Mouse (Mus musculus): Measurements from ENCODE around the gene Fezf2.

The Fezf2 gene

DNA sequence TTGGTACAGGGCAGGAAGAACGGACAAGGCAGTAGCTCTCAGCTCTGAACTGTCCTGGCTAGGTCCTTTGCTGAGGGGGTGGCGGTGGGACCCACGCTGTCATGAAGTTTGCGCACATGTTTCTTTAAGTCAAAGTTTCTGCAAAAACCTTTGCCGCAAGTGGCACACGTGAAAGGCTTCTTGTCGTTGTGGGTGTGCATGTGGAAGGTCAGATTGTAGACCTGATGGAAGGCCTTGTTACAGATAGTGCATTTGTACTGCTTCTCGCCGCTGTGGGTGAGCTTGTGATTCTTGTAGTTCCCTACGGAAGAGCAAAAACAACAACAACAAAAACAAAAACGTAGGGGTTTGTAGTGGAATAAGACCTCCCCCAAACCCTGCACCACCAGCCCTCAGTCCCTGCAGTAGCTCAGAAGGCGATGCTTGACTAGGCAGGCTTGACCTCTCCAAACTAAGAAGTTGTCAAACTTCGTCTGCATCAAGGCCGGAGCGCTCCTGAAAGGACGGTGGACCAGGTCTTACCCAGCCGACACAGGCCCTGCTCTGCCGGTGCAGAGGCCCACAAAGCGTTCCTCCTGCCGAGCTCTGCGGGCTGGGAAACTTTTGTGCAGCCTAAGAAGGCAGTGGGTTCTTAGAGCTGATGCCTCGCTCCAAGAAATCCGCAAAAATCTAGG, 5.4 kb downstream of the Fezf2 start:
- 37% methylated on average over 23 of the region's 23 CpGs for WGBS

- WGBS, result 45% methylated on average over 24 of the region's 24 CpGs
Observed at GRCm38 (mm10) chr14:12341789-12342457, 6.1 kb downstream of the Fezf2 start.

DNA sequence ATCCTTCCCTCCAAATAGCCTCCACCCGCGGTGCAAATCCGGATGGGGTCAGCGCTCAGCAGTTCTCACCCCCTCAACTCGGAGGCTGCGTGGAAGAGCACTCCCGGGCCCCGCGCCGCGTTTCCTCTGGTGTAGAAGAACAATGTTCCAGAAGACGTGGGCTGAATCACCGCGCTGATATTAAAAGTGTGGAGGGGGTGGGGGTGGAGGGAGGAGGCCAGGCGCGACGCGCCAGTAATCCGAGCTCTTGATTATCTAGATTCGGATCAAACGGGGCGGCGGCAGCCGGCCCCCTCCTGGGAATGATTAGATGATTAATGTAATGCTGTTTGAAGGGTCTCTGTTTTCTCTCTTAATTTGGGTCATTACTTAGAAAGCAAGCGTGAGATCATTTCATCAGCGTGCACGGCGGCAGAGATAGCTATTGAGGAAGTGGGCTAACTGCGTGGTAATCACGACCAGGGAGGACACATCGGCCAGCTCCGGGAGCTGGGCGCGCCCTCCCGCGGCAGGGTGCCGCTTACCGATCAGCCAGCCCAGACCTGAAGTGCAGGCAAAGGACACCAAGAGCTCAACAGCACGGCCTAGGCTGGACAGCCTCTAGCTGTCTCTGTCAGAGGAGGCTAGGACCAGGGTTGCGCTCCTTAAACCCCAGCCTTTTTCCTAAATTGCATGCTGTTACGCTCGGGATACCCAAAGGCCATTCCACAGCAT, 6.8 kb downstream of the Fezf2 start:
- 6% methylated on average over 42 of the region's 42 CpGs for WGBS

DNA sequence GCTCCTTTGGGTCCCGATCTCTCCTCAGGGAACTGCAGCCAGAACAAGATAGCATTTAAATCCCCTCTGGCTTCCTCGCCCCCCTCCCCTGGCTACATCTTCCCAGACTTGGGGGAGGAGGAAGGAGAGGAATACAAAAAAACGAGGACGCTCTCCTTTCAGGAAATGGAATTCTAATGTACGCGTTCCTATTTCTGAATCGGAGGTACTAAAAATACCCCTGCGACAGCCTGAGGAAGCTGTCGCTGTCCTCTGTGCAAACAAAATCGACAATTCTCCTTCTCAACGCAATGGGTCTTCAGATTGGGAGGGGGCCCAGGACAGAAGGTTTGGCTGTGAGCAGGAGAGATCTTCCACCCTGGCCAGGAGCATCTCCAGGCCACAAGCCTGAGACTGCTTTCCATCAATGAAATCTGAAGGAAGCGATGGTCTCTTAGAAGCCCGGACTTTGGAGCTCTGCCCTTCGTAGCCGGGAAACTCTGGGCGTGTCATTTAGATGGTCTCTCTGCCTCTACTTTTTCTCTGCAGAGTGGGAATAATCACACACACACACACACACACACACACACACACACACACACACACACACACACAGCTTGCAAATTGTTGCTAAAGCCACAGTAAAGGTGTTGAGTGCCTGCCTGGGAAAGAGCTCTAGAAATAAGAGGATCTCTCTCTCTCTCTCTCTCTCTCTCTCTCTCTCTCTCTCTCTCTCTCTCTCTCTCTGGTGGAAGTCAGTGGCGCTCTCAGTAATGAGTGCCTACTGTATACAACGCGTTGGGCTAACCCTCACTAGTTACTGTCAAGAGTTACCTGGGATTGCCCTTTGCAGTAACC, 7.5 kb downstream of the Fezf2 start:
- WGBS, result 8% methylated on average over 19 of the region's 19 CpGs

GRCm38 (mm10) chr14:12338811-12339565, 9.0 kb downstream of the Fezf2 start:
- WGBS, result 14% methylated on average over 10 of the region's 10 CpGs

DNA sequence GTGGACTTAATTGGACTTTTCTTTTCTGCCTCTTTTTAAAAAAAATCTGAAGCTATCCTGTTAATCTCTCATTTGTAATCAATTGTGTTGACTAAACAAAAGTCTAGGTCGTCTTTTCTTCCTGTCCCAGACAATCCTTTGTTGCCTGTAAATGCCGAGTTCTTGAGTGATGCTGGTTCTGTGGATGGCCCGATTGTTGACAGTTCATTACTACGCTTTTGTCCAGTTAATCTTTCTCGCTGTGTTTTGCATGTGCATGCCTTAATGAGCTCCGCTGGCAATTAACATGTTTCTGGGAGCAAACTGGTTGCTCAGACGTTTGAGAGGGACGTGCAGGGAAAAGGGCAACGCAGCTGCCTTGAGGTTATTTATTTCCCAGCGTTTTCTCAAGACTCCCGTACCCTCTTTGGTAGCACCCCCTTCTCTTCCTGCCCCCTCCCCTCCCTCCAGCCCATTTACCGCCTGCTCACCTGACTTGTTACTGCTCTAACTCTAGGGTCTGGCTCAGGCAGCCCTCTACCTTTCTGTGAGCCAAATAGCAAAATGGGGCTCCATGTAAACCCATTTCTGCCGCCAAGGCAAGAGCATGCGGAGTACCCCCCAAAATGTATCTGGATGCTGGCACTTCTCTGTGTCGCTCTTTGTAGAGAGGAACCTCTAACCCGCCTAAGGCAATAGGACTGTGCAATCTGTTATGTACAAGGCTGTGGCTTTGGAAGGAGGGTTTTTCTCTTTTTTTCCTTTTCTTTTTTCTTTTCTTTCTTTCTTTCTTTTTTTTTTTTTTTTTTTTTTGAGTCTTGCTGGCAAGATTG, 9.8 kb downstream of the Fezf2 start:
- WGBS, result 23% methylated on average over 16 of the region's 16 CpGs

DNA sequence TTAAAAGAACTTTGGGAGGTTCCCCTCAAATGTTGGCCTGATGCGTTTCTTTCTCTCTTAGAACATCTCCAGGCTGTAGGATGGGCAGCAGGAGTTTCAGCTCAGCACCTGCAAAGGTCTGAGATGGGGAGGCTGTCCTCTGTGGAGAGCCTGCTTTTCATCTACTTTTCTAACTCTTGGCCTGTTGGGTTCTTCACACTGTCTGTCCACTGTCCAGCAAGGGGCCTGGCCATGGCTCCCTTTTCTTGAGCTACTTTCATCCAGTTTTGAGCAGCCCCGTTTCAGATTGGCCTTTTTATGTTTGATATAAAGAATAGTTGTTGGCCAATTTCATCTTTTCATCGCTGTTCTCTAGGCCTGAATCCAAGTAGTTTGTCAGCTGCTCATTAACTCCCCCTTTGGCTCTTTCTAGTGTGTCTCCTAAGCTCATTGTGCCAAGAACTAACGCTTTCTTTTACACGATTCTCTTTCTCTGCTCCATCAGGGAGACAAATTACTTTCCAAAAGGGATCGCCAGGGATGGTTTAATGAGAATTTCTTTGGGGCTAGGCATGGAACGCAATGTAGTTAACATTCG, 10.5 kb downstream of the Fezf2 start:
- 21% methylated on average over 8 of the region's 8 CpGs for WGBS

- 57% methylated on average over 7 of the region's 7 CpGs for WGBS
Observed at GRCm38 (mm10) chr14:12334925-12335324, 13.1 kb downstream of the Fezf2 start.

- WGBS, result 85% methylated on average over 7 of the region's 7 CpGs
Observed at GRCm38 (mm10) chr14:12333622-12334021, 14.4 kb downstream of the Fezf2 start.

DNA sequence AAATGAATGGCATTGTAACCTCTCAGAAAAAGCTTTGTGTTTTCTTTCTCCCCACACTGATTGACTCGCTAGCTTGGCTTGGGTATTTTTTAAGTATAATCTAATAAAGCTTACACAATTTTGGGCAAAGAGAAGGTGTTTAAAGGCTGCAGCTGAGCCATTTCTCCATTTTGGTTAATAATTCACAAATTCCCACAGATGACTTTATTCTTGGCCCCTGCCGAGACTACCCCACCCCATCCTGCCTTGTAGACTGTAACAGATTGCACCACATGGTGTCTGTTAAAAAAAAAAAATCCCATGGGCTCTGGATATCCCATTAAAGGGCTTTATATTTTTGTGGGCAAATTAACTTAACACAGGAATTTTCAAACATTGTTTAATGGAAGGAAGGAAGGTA, 44.9 kb downstream of the Fezf2 start:
- 77% methylated on average over 2 of the region's 2 CpGs for WGBS

DNA sequence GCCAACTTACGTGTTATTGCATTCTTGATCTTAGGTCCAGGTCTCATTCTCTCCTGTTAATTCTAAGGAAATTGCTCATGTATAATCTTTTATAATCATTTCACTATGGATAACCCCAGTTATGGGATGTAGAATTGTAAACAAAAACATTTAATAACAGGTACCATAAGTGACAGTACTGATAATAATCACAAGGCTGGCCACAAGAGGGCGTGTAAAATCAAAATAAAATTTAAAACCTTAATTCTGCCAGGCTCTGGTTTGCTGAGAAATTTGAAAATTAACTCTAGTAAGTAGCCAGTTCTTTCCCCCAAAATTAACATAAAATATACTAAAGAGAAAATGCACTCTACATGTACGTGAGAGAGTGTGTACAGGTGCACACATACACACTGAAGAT, 47.3 kb downstream of the Fezf2 start:
- WGBS, result 59% methylated on average over 3 of the region's 3 CpGs

DNA sequence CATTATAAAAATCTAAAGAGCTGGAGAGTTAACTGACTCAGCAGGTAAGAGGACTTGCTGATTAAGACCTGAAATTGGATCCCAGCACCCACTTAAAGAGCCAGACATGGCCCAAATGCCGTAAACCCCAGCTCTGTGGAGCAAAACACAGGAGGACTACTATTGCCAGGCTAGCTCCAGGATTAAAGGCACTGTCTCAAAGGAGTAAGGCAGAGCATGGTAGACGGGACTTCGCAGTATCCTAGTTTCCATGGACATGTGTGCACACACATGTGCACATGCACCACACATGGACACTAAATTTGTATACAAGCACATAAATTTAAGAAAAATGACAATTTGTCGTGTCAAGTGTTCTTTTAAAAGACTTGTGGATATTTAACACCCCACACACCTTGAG, 47.7 kb downstream of the Fezf2 start:
- WGBS, result 84% methylated on average over 4 of the region's 4 CpGs

DNA sequence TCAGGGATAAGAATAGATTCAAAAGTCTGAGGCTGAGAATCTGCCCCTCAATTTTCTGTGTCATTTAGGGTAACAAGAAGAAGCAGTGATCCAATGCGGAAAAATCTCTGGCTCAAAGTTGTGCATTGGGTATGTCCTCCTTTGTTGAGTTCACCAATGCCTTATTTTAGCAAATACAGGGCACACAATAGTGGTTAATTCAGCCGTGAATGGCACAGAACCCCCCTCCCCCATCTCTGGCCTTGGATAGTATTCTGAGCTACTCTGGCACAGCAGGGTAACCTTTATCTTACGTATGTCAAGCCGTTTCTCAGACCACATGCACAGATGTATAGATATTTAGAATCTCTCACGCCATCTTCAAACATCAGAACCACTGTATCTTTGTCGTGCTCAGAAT, 48.3 kb downstream of the Fezf2 start:
- WGBS, result 73% methylated on average over 6 of the region's 6 CpGs

DNA sequence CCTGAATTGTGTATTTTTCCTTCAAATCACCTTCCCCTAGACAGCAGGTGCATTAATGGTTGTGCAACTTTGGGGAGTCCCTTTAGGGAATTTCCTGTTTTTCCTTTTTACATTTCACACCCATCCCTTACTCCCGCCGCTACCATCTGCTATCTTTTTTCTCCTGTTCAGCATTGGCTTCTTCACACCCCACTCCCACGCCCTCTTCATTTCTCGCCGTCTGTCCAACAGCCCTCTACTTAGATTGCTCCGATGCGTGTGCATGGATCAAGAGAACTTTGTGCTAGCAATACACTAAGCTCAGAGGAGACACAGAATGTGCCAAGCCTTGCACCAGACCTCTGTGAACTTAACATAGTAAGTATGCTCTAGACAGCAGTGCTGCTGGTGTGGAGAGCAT, 51.6 kb downstream of the Fezf2 start:
- 47% methylated on average over 7 of the region's 7 CpGs for WGBS
